Mouse (Mus musculus) kidney, adult 2 months (tissue): Measurements from ENCODE around the gene Apol9a. TPM values are rescaled to one million over a fixed set of nuclear protein-coding genes. Genes with fewer than 3 reads are reported as not detected.
"Not testable (repeated sequence)": the region's sequence is repeated elsewhere in the genome, so short reads cannot be mapped to it uniquely, and the experiment has no call there.

ENCODE experiments used
- DNase-seq: peaks from one replicate; pipeline ENCODE4 v3.0.0; 2021
- H3K27ac ChIP-seq: fragments of 200-500 bp; 2 replicates; pipeline ENCODE4 v1.5.1; 2012; ENCODE audit warnings: low read depth, low read length, control low read depth, inconsistent platforms; ENCODE audit not compliant: insufficient read depth
- H3K27me3 ChIP-seq: fragments of 200-500 bp; replicated peaks from 2 replicates; pipeline ENCODE4 v1.6.1; 2012; ENCODE audit warnings: mild to moderate bottlenecking, moderate library complexity, low read length, inconsistent platforms; ENCODE audit not compliant: control insufficient read depth, insufficient read depth
- H3K36me3 ChIP-seq: fragments of 200-500 bp; 2 replicates; pipeline ENCODE4 v1.6.1; 2012; ENCODE audit warnings: mild to moderate bottlenecking, moderate library complexity, low read length, inconsistent platforms; ENCODE audit not compliant: control insufficient read depth, insufficient read depth
- H3K4me1 ChIP-seq: fragments of 200-500 bp; 2 replicates; pipeline ENCODE4 v1.6.1; 2011; ENCODE audit warnings: low read length; ENCODE audit not compliant: control insufficient read depth, insufficient read depth
- H3K4me3 ChIP-seq: fragments of 200-500 bp; 2 replicates; pipeline ENCODE4 v1.5.1; 2011; ENCODE audit warnings: mild to moderate bottlenecking, low read depth, low read length, control low read depth; ENCODE audit not compliant: insufficient read depth
- CTCF ChIP-seq: fragments of 200-500 bp; conservative IDR thresholded peaks from 2 replicates; pipeline ENCODE4 v1.5.1; 2011; ENCODE audit warnings: low read depth, mild to moderate bottlenecking, control low read depth, low read length, moderate library complexity, mixed read lengths; ENCODE audit not compliant: insufficient read depth, insufficient read length
- POLR2A ChIP-seq: fragments of 200-500 bp; IDR thresholded peaks from one replicate; pipeline ENCODE4 v1.6.1; 2011; ENCODE audit warnings: low read depth, low read length, control low read depth
- WGBS: fragments of 180-500 bp; shearing (Covaris S2); methylation state at CpG from one replicate; pipeline ENCODE4 v1.1.7; 2018; 5-methylcytosine and 5-hydroxymethylcytosine counted together
- polyA plus RNA-seq: library from polyadenylated mRNA; depleted of rRNA; stranded (reverse); fragments of >200 nt; gene quantifications from 2 replicates; pipeline ENCODE4 v1.2.3, GENCODE M21; 2012

Apol9a gene
- polyA plus RNA-seq, 1 experiment, result 1.5 TPM

DNA sequence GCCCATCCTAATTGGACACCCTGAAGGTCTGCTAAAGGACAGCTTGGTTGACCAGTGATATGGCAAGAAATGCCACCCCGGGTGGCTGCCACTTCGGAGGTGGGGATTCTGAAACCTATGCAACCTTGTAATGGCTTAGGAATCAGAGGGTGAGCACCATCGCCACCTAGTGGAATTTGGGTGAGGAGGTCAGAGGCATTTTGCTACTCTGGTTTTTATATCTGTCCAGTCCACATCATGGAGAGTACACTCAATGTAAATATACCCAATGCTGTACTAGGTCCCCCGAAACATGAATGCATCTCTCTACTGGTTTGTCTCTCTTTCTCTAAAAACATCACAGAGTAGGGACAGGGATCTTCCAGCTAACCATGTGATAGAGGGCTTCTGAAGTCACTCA lies 1.8 kb upstream of the Apol9a start:
- H3K36me3 ChIP-seq, H3K27ac ChIP-seq, H3K4me3 ChIP-seq, H3K4me1 ChIP-seq, DNase-seq, H3K27me3 ChIP-seq: not testable (repeated sequence)
- peak; percentile 44 for TF ChIP-seq CTCF
- WGBS, result 20% methylated on average over 4 of the region's 4 CpGs

DNA sequence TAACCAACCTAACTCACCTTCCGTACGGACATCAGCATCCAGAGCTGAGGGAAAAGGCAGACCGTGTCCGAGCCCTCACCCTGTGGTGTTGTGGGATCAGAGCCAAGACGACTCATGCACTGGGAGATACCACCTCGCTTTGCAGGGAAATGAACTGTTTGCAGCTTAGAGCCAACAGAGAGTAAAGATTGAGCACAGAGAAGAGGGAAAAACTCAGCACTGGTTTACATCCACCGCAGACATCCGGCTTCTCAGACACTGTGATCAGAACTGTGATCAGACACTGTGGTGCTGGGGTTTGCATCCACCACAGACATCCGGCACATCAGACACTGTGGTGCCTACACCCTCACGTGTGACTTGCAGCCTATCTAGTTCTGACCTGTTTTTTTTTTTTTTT lies 4.6 kb downstream of the Apol9a start:
- H3K27ac ChIP-seq, DNase-seq: not testable (repeated sequence)
- WGBS, result 68% methylated on average over 10 of the region's 10 CpGs

DNA sequence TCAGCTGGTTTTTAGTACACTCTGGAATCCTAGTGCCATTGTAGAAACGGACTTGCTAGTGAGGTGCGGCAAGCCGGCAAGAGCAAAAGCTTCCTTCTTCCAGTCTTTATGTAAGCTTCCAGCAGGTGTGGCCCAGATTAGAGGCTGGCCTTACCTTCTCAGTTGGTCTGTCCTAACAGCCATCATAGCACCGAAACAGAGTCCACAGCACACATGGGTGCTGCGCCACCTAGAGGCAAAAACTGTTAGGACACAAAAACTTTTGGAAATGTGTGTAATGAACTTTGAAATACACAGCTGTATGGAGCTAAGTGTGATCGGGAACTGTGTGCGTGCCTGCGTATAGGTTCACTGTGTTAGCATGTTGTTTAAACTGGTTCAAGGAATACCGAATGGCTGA lies 11.9 kb downstream of the Apol9a start, which contains the start of gene Apol7a:
TSS of gene Apol7a (minus strand) at position 84 of the 400 bp plus-strand sequence.
- DNase-seq, result peak; percentile 14
- 63% methylated on average over 9 of the region's 9 CpGs for WGBS
- not testable (repeated sequence) for H3K27ac ChIP-seq, H3K27me3 ChIP-seq, H3K36me3 ChIP-seq, H3K4me1 ChIP-seq, H3K4me3 ChIP-seq
- peak; percentile 64 for TF ChIP-seq CTCF

More for the DNA sequence above, 4.6 kb downstream of the Apol9a start:
- H3K27me3 ChIP-seq, H3K4me1 ChIP-seq, H3K36me3 ChIP-seq, H3K4me3 ChIP-seq: not testable (repeated sequence)

DNA sequence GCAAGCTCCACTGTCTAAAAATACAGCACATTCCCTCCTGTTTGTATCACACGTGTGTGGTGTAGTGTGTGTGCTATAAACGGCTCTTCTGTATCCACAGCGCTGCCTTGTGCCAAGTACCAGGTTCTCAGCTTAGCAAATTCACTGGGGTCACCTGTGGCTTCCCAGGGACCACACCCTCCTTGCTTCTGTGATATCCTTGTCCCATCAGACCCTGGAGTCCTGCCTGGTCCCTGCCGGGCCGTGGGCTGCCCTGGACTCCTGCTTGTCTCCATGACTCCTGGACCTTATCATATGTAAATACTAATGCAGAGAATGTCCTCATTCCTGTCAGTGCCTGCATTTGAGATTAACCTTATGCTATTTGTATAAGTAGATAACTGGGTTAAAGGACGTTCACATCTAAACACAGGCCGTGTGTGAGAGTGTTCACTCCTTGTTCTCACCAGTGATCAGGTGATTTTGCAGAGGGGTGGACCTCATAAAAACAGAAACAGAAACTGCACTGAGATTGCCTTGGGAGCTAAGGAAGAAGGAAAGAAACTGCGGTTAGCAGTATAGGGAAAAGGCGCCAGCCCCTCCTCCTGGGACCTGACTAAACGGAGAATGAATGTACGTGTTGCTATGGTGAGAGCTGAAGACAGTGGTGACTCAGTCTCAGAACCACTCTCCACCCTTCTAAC lies 13.3 kb downstream of the Apol9a start:
- not testable (repeated sequence) for H3K4me1 ChIP-seq, DNase-seq, H3K4me3 ChIP-seq, H3K36me3 ChIP-seq, H3K27ac ChIP-seq, H3K27me3 ChIP-seq
- WGBS, result 70% methylated on average over 11 of the region's 11 CpGs

DNA sequence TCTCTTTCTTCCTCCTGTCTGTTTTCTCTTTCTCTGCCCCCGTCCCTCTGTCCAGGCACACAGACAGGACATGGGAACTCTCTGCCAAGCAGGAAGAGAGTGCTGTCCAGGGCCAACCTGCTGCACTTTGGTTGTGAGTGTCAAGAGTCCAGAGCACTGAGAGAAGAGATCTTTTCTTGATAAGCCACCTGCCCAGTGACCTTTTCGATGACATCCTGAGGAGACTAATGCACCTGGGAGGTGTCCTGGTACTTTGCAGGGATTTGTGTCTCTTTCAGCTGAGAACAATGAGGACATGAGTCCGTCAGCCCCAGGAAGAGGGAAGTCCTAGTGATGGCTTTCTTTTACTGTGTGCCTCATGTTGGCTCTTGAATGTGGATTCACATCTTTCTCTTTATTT lies 17.1 kb downstream of the Apol9a start:
- H3K4me3 ChIP-seq, H3K4me1 ChIP-seq, H3K27me3 ChIP-seq, DNase-seq, H3K36me3 ChIP-seq, H3K27ac ChIP-seq: not testable (repeated sequence)
- 67% methylated on average over 3 of the region's 3 CpGs for WGBS

DNA sequence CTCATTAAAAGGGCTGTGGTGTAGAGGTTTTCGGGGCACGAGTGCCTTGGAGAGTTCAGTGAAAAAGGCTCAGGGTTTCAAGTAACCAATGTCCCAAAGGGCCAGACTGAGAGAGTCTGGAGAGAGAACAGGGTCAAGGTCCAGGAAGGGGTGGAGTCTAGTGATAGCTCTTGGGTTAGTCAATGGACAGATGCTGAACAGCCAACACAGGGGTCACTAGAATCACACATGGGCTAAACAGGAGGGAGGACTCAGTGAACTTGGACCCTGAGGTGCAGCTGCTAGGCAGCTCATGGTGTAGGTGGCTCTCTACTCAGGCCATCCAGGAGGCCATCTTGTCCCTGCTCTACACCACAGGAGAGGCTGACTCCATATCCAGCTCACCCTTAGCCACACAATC lies 23.5 kb downstream of the Apol9a start:
- 55% methylated on average over 2 of the region's 2 CpGs for WGBS
- Histone ChIP-seq H3K4me1 (no peaks in the 10 kb centered on the region), H3K36me3 (no peaks in the 10 kb centered on the region), H3K27ac (no peak overlapping the region), H3K4me3 (no peak overlapping the region), H3K27me3 (no peaks in the 10 kb centered on the region)
- DNase-seq, result peak; percentile 87
- no peak for TF ChIP-seq POLR2A
- TF ChIP-seq CTCF, result no peak

DNA sequence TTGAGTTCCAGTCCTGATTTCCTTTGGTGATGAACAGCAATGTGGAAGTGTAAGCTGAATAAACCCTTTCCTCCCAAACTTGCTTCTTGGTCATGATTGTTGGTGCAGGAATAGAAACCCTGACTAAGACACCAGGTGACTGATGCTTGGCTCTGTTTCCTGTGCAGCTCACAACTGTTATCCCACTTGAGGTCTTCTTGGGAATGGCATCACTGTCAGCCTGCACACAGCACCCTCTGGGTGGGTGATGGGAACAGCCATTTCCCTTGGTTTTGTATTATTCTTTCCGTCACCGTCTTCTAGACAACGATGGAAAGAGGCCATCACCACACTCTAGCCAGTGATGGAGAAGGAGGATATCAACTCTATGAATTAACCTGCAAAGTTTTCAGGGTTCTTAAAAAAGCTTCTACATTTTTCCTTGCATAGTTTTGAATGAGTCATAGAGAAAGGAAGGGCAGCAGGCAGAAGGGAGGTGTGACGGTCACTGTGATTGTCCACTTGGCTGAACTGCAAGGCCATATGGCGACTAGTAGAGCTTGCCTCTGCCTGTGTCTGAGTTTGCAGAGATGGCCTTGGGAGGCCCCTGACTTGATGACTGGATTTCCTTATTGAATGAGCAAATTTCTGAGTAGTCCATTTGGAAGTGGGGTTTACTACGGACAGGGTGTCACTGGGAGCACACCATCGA lies 26.4 kb downstream of the Apol9a start:
- no peak for DNase-seq
- H3K27me3 ChIP-seq, result no peaks in the 10 kb centered on the region
- no peaks in the 10 kb centered on the region for H3K4me1 ChIP-seq
- H3K36me3 ChIP-seq, result no peaks in the 10 kb centered on the region
- TF ChIP-seq POLR2A (no peak), CTCF (no peak)
- H3K4me3 ChIP-seq, result no peak overlapping the region
- WGBS, result 91% methylated on average over 7 of the region's 7 CpGs
- H3K27ac ChIP-seq, result no peak overlapping the region

DNA sequence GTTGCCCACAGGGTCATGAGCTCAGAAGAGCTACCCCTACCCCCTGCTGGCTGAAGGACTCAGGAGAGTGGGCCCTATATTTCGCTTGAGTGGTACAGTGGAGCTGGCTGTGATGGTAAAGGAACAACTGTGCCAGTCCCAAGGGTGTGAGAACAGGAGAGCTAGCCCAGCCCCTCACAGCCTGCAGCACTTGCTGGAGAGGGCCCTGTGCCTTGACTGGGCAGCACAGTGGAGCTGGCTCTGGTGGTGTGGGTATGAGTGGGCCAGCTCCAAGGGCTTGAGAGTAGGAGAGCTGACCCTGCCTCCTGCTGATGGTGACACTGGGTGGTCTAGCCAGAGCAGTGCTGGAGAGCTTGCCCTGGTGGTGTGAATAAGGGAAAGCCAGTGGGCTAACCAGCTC lies 28.1 kb downstream of the Apol9a start:
- WGBS, result 86% methylated on average over 1 of the region's 1 CpGs
- no peak for DNase-seq
- no peak overlapping the region for H3K4me3 ChIP-seq
- H3K27ac ChIP-seq, result no peak overlapping the region
- no peaks in the 10 kb centered on the region for H3K4me1 ChIP-seq
- H3K27me3 ChIP-seq, result no peaks in the 10 kb centered on the region
- H3K36me3 ChIP-seq, result no peaks in the 10 kb centered on the region
- no peak; the same call in 1 of the 2 replicates for TF ChIP-seq CTCF
- no peak for TF ChIP-seq POLR2A
